Mouse (Mus musculus): ENCODE results near the gene Lman1l. TPM values are rescaled to one million over a fixed set of nuclear protein-coding genes. Genes with fewer than 3 reads are reported as not detected.
A peak's percentile ranks its signal among the peaks of the same experiment; 100 is the strongest.

The Lman1l gene
- polyA plus RNA-seq, 1 experiment from 2014 or later: not detected

DNA sequence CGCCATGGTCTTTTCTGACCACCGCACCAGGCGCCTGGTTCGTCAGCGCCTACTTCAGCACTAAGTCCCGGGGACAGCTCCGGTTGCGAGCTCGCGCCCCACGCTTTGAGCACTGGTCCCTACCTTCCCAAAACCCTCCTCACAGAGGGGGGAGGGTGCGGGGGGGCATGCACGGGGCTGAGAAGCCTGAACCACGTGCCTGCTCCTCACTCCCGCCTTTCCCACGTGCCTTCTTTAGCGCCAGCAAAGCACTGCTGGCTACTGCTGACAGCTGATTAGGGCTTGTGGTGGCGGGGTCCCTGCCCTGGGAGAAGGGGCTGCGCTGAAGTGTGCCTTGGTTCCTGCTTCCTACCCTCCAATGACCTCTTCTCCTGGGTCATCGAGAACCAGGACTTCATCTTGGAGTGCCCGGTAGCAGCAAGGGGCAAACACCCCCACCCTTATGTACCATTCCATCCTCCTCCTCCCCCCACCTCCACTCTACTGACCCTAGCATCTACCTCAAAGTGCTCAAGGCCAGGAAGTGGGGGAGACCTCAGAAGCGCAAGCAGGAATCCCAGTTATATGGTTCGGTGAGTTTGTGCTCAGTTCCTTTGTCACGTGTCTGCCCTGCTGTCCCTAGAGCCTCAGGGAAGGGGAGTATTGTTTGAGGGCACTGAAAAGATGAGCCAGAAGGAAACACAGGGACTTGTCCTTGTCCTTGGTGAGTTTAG is 14.3 kb downstream of the Lman1l start, which contains the start of gene Cplx3:
Cplx3 (minus strand) TSS at position 143 of the 713 bp plus-strand sequence.
- ATAC-seq: peak; percentile 61; the same call in 1 of the 2 replicates
- peaks cover 8% of the 10 kb centered on the region; the same call in 1 of the 2 replicates for H3K4me1 ChIP-seq (replicated peaks)

DNA sequence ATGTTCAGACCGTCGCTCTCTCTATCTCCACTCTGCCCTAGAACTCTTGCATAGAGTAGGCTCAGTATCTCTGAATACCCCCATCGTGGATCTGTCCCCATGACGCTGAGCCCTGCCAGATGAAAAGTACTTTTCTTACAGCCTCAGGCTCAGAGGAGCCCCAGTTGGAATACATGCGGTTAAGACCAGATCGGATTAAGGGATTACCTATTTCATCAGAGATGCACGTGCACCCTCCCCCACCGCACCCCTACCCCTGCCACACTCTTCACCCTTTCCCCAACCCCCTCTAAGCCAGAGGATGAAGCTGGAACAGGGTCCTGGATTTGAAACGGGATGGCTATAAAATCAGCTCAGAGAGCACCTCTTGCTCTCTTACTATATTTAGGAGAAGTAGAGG is 15.1 kb downstream of the Lman1l start:
- Histone ChIP-seq H3K27ac (no peak overlapping the region), H3K4me2 (replicated peaks) (no peak overlapping the region), H3K4me3 (replicated peaks) (no peak overlapping the region), H3K9me3 (no peaks in the 10 kb centered on the region), H3K27me3 (replicated peaks) (peaks cover 20% of the 10 kb centered on the region), H3K9ac (no peak overlapping the region), H3K36me3 (no peaks in the 10 kb centered on the region), H3K4me1 (replicated peaks) (peaks cover 15% of the 10 kb centered on the region)
- 16% methylated on average over 9 of the region's 9 CpGs for WGBS
- no peak for ATAC-seq

More for the DNA sequence above, 14.3 kb downstream of the Lman1l start, which contains the start of gene Cplx3:
- no peak within 1 kb of the TSS for H3K27ac ChIP-seq
- WGBS: 8% methylated on average over 24 of the region's 24 CpGs
- peak within 1 kb of the TSS; percentile 27; the same call in 1 of the 2 replicates for H3K4me2 ChIP-seq (replicated peaks)
- H3K4me3 ChIP-seq (replicated peaks): no peak within 1 kb of the TSS
- no peaks in the 10 kb centered on the region for H3K9me3 ChIP-seq
- no peaks in the 10 kb centered on the region for H3K36me3 ChIP-seq
- H3K27me3 ChIP-seq (replicated peaks): peaks cover 20% of the 10 kb centered on the region
- no peak within 1 kb of the TSS for H3K9ac ChIP-seq

DNA sequence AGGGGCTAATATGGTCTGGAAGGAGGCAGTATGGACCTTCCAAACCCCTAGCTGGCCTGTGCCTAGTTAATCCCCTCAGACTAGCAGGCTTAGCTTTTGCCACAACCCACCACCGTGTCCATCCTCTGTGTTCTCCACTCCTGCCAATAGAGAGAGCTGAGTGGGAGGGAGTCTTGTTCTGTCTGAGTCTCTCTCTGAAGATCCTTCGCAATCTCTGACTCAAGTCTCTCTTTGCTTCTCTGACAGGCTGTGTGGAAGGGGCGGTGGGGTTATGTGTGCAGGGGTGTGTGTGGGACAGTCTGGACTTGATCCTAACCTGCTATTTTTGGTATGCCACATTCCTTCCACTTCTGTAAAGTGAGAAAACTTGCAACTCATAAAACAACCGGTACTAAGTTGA is 15.7 kb downstream of the Lman1l start:
- Histone ChIP-seq H3K4me2 (replicated peaks) (no peak overlapping the region), H3K9ac (no peak overlapping the region), H3K27ac (no peak overlapping the region), H3K4me1 (replicated peaks) (peaks cover 16% of the 10 kb centered on the region), H3K27me3 (replicated peaks) (peaks cover 20% of the 10 kb centered on the region), H3K9me3 (no peaks in the 10 kb centered on the region), H3K4me3 (replicated peaks) (no peak overlapping the region), H3K36me3 (no peaks in the 10 kb centered on the region)
- WGBS: 78% methylated on average over 4 of the region's 4 CpGs
- ATAC-seq: no peak

DNA sequence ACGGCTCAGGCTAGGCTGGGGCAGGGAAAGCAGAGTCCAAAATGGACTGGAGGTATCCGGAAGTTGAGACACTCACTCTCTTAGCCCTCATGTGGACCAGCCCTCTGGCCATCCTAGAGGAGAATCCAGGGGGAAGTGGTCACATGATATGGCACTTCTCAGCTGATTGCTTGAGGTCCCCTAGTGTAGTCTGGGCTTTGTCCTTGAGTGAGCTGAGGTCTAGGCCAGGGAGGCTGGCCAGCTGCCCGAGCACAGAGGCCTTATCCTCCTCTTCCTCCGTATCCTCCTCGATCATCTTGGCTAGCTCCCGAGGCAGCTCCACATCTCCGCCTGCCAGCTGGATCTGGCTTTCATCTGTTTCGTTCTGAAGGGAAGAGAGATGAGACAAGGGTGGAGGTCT is 18.5 kb downstream of the Lman1l start:
- 57% methylated on average over 8 of the region's 8 CpGs for WGBS
- H3K36me3 ChIP-seq: no peaks in the 10 kb centered on the region

DNA sequence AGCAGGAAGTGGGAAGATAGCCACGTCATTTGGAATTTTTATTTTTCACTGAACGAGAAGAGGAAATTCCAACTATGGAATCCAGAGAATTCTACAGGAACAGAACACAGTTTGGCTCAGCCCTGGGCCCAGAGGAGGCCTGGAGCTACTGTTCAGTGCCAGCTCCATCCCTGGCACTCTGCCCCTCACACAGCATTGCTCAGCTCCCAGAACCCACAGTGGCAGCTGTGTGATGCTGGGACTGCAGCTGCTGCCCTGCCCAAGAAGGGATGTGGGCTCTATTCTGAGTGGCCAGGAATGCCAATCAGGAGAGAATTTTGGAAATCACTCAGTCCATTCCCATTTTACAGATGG is 19.2 kb downstream of the Lman1l start:
- whole genome bisulfite sequencing: 15% methylated on average over 2 of the region's 2 CpGs
- Histone ChIP-seq H3K9me3 (no peaks in the 10 kb centered on the region), H3K27me3 (replicated peaks) (peaks cover 14% of the 10 kb centered on the region), H3K27ac (0 out of 2 replicates have a peak overlapping the region, but pooled peaks have one; percentile 1), H3K4me3 (replicated peaks) (no peak overlapping the region), H3K4me1 (replicated peaks) (peaks cover 23% of the 10 kb centered on the region), H3K36me3 (no peaks in the 10 kb centered on the region), H3K9ac (no peak overlapping the region), H3K4me2 (replicated peaks) (no peak overlapping the region)
- ATAC-seq: peak; percentile 22; the same call in 1 of the 2 replicates

More for the DNA sequence above, 18.5 kb downstream of the Lman1l start:
- Histone ChIP-seq H3K4me2 (replicated peaks) (no peak overlapping the region), H3K4me3 (replicated peaks) (no peak overlapping the region), H3K9ac (no peak overlapping the region), H3K27me3 (replicated peaks) (peaks cover 17% of the 10 kb centered on the region), H3K4me1 (replicated peaks) (peaks cover 23% of the 10 kb centered on the region), H3K27ac (no peak overlapping the region), H3K9me3 (no peaks in the 10 kb centered on the region)
- ATAC-seq: no peak

DNA sequence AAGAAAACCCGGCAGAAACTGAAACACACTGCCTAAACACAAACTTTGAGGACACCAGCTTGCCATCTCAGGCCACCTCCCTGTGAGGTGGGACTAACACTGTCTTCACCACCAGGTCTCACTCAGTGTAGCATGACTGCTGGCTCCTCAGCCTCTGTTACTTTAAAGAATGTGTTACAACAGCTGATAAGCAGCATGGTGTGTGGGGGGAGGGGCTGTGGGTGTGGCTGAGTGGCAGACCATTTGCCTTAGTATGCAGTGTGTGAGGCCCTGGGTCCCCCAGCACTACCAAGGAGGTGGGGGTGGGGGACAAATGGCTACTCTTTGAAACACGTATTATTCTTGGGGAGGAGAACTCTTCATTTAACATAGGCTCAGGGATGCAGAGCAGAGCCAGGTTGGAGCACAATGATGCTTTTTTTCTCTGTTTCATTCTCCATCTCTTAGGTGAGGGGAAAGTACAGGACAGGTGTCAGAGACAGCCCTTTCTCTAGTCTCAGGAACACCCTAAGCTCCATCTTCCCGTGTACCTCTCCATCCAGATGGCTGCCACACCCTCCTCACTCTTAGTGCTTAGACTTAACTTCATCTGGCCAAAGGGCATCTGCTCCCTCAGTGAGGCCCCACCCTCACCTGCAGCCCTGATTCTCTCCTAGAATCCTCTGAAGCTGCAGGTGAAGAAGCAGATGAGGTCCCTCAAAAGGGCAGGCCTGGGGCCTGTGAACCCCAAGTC is 19.8 kb downstream of the Lman1l start:
- Histone ChIP-seq H3K4me2 (replicated peaks) (0 out of 2 replicates have a peak overlapping the region, but pooled peaks have one; percentile 3), H3K9ac (no peak overlapping the region), H3K9me3 (no peaks in the 10 kb centered on the region), H3K4me1 (replicated peaks) (peaks cover 23% of the 10 kb centered on the region), H3K36me3 (no peaks in the 10 kb centered on the region), H3K27me3 (replicated peaks) (peaks cover 9% of the 10 kb centered on the region; the same call in 1 of the 2 replicates), H3K27ac (peak overlapping the region; percentile 18; the same call in 1 of the 2 replicates), H3K4me3 (replicated peaks) (no peak overlapping the region)
- peak; percentile 92 for ATAC-seq
- WGBS: 5% methylated on average over 3 of the region's 3 CpGs

DNA sequence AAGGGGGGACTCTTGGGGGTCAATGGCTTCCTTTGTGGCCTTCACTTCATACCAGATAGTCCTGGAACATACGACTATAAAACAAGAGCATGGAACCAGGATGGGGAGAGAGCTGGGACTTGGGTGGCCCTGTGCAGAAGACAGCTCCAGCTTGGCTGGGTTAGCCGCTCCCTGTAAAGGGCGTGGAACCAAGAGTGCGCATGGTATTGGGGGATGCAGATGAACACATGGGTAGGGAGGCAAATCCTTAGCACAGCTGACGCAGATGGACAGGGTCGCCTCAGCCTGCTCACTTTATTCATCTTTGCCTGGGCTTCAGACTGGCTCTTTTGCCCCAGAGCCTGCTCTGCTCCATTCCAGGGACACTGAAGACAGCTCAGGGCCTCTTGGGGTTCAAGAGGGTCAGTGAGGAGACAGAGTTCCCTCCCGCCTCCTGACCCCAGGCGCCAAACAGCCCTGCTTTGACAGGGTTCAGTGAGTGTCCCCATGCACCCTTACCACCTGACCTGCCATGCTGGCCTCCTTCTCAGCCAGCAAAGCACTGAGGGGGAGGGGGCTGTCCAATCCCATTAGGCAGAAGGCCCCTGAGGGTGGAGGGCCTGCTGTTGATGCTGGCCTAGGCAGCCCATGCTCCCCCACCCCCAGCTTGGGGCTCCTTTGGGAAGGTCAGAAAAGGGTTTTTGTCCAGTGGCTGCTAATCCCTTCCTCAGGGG is 21.6 kb downstream of the Lman1l start:
- Histone ChIP-seq H3K9ac (no peak overlapping the region), H3K27me3 (replicated peaks) (no peaks in the 10 kb centered on the region), H3K27ac (no peak overlapping the region), H3K4me3 (replicated peaks) (no peak overlapping the region), H3K4me2 (replicated peaks) (no peak overlapping the region), H3K36me3 (peaks cover 2% of the 10 kb centered on the region; the same call in 1 of the 2 replicates), H3K4me1 (replicated peaks) (peaks cover 23% of the 10 kb centered on the region), H3K9me3 (no peaks in the 10 kb centered on the region)
- WGBS: 61% methylated on average over 8 of the region's 8 CpGs
- no peak for ATAC-seq

DNA sequence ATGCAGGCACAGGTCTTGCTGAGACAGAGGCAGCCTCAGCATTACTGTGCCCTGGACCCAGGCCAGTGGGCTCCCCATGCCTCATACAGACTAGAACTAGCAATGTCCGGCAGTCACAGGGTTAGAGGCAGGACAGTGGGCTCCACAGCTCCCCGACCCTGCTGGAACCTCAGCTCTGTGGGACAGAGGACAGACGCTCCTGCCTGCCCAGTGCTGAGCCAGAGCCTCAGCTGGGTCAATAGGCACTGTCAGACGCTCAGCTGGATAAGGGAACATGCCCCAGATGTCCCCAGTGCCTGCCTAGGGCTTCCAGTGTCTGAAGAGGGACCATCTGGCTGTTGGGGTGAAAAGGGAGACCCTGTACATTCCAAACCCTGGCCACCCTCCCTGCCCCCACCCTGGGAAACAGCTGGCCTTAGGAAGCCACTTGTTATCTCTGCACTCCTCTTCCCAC is 22.6 kb downstream of the Lman1l start:
- no peak for ATAC-seq
- H3K9ac ChIP-seq: no peak overlapping the region
- H3K9me3 ChIP-seq: no peaks in the 10 kb centered on the region
- H3K27ac ChIP-seq: no peak overlapping the region
- H3K27me3 ChIP-seq (replicated peaks): no peaks in the 10 kb centered on the region
- 27% methylated on average over 4 of the region's 4 CpGs for WGBS
- H3K4me2 ChIP-seq (replicated peaks): no peak overlapping the region
- peaks cover 23% of the 10 kb centered on the region for H3K4me1 ChIP-seq (replicated peaks)
- peaks cover 8% of the 10 kb centered on the region; the same call in 1 of the 2 replicates for H3K36me3 ChIP-seq
- H3K4me3 ChIP-seq (replicated peaks): no peak overlapping the region

DNA sequence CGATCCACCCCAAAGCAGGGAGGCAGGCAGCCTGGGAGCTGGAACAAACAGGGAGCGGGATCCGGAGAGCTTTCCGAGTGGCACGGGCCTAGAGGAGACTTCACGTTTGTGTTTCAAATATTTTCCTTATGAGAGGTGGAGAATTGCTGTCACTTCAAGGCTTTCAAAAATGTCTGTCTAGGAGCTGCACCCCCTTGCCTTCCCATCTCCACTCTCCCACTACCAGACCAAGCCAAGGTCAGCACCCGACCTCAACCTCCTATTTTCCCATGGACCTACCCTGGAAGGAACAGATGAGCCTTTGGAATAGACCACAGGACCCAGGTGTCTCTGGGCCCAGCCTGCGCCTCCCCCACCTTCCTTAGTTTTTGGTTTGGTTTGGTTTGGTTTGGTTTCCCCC is 23.3 kb downstream of the Lman1l start:
- Histone ChIP-seq H3K9me3 (no peaks in the 10 kb centered on the region), H3K27me3 (replicated peaks) (no peaks in the 10 kb centered on the region), H3K4me1 (replicated peaks) (peaks cover 23% of the 10 kb centered on the region), H3K4me3 (replicated peaks) (no peak overlapping the region), H3K9ac (no peak overlapping the region), H3K36me3 (peaks cover 10% of the 10 kb centered on the region; the same call in 1 of the 2 replicates), H3K27ac (no peak overlapping the region), H3K4me2 (replicated peaks) (no peak overlapping the region)
- 87% methylated on average over 8 of the region's 8 CpGs for WGBS
- no peak for ATAC-seq

DNA sequence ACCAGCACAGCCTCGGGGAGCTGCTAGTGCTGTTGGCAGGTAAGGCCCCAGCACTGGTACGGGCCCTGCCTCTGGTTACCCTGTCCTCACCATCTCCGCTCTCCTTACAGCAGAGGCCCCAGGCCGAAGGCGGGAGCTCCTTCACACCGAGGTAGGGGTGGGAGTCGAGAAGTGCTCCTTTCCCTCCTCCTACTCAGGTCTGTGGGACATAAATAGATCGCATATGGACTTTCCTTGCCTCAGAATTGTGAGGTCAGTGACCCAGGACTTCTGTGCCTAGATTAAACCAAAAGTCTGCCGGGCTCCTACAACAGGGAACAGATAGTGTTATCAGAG is 26.4 kb downstream of the Lman1l start:
- Histone ChIP-seq H3K27ac (no peak overlapping the region), H3K4me3 (replicated peaks) (no peak overlapping the region), H3K9me3 (no peaks in the 10 kb centered on the region), H3K4me1 (replicated peaks) (peaks cover 4% of the 10 kb centered on the region; the same call in 1 of the 2 replicates), H3K27me3 (replicated peaks) (no peaks in the 10 kb centered on the region), H3K4me2 (replicated peaks) (no peak overlapping the region), H3K9ac (no peak overlapping the region), H3K36me3 (peaks cover 12% of the 10 kb centered on the region; the same call in 1 of the 2 replicates)
- ATAC-seq: no peak
- WGBS: 68% methylated on average over 9 of the region's 9 CpGs

DNA sequence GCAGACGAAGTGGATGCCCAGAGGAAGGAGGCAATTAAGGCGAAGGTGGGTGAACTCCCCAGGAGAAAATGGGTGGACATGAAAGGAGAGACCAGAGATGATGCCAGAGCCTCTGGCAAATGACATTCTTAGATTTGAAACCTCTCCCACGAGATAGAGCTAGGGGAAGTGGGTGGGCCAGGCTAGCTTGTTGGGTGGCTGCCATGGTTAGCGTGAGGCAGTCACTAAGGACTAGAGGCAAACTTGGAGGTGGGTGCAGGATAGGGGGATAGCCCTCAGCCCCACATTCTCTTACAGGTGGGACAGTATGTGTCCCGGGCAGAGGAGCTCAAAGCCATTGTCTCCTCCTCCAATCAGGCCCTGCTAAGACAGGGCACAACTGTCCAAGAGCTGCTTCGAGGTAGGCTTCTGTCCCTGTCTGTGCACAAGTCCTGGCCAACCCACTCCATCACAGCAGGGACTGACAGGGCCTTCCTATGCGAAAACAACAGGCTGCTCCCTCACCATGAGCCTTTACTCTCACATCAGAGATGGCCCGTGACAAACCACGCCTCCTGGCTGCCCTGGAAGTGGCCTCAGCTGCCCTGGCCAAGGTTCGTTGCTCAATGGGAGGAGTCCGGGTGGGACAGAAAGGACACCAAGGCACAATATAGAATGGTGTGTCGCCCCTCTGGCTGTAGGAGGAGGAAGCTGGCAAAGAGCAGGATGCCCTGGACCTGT is 27.0 kb downstream of the Lman1l start:
- Histone ChIP-seq H3K4me1 (replicated peaks) (peaks cover 5% of the 10 kb centered on the region), H3K4me2 (replicated peaks) (no peak overlapping the region), H3K27ac (no peak overlapping the region), H3K36me3 (peaks cover 12% of the 10 kb centered on the region; the same call in 1 of the 2 replicates), H3K4me3 (replicated peaks) (no peak overlapping the region), H3K27me3 (replicated peaks) (no peaks in the 10 kb centered on the region), H3K9ac (no peak overlapping the region), H3K9me3 (no peaks in the 10 kb centered on the region)
- no peak for ATAC-seq
- WGBS: 63% methylated on average over 12 of the region's 12 CpGs
